Mouse (Mus musculus): Measurements from ENCODE around the gene Fbxo28. TPM values are rescaled to one million over a fixed set of nuclear protein-coding genes. Genes with fewer than 3 reads are reported as not detected.

The Fbxo28 gene
- total and polyA plus RNA-seq, 2 experiments from 2014 or later = 15.8 to 35.0 TPM

- ATAC-seq (no peak), DNase-seq (ENCODE audit: low spot score) (no peak)
- 89% methylated on average over 2 of the region's 2 CpGs for WGBS
- Histone ChIP-seq H3K36me3 (ENCODE audit: insufficient read depth, low read length) (peaks cover 4% of the 10 kb centered on the region; the same call in 1 of the 2 replicates), H3K27ac (no peak overlapping the region), H3K9ac (replicated peaks; ENCODE audit: low read length) (no peak overlapping the region), H3K4me1 (ENCODE audit: insufficient read depth, low read length) (no peaks in the 10 kb centered on the region), H3K4me3 (ENCODE audit: low read length) (no peak overlapping the region), H3K27me3 (ENCODE audit: insufficient read depth, low read length) (no peaks in the 10 kb centered on the region), H3K9me3 (ENCODE audit: low read length) (no peaks in the 10 kb centered on the region), H3K4me2 (ENCODE audit: low read depth, low read length) (no peak overlapping the region)
- no peak for TF ChIP-seq CTCF (IDR thresholded peaks at IDR 0.05; ENCODE audit: low read depth)
These were observed 31.1 kb downstream of the Fbxo28 start for GRCm38 (mm10) chr1:182310316-182310715.

- H3K9ac ChIP-seq (replicated peaks; ENCODE audit: low read length) = no peak overlapping the region
- no peak overlapping the region for H3K4me3 ChIP-seq (ENCODE audit: low read length)
- DNase-seq (ENCODE audit: low spot score) (no peak), ATAC-seq (no peak)
- no peak for TF ChIP-seq CTCF (IDR thresholded peaks at IDR 0.05; ENCODE audit: low read depth)
- no peaks in the 10 kb centered on the region for H3K27me3 ChIP-seq (ENCODE audit: insufficient read depth, low read length)
- no peak overlapping the region for H3K27ac ChIP-seq
- no peaks in the 10 kb centered on the region for H3K36me3 ChIP-seq (ENCODE audit: insufficient read depth, low read length)
- 73% methylated on average over 5 of the region's 5 CpGs for WGBS
- H3K9me3 ChIP-seq (ENCODE audit: low read length) = no peaks in the 10 kb centered on the region
- H3K4me1 ChIP-seq (ENCODE audit: insufficient read depth, low read length) = no peaks in the 10 kb centered on the region
- H3K4me2 ChIP-seq (ENCODE audit: low read depth, low read length) = no peak overlapping the region
These were observed 32.0 kb downstream of the Fbxo28 start for GRCm38 (mm10) chr1:182309403-182309802.

- H3K27me3 ChIP-seq (ENCODE audit: insufficient read depth, low read length) = no peaks in the 10 kb centered on the region
- H3K9me3 ChIP-seq (ENCODE audit: low read length) = no peaks in the 10 kb centered on the region
- TF ChIP-seq CTCF (IDR thresholded peaks at IDR 0.05; ENCODE audit: low read depth) = no peak
- H3K4me3 ChIP-seq (ENCODE audit: low read length) = no peak overlapping the region
- H3K36me3 ChIP-seq (ENCODE audit: insufficient read depth, low read length) = no peaks in the 10 kb centered on the region
- 88% methylated on average over 5 of the region's 5 CpGs for WGBS
- H3K4me2 ChIP-seq (ENCODE audit: low read depth, low read length) = no peak overlapping the region
- no peak for ATAC-seq
- no peaks in the 10 kb centered on the region for H3K4me1 ChIP-seq (ENCODE audit: insufficient read depth, low read length)
- no peak for DNase-seq (ENCODE audit: low spot score)
- no peak overlapping the region for H3K9ac ChIP-seq (replicated peaks; ENCODE audit: low read length)
- H3K27ac ChIP-seq = no peak overlapping the region
These were observed 38.5 kb downstream of the Fbxo28 start for GRCm38 (mm10) chr1:182302916-182303315.

- no peak for ATAC-seq
- Histone ChIP-seq H3K4me3 (ENCODE audit: low read length) (no peak overlapping the region), H3K27ac (no peak overlapping the region), H3K4me1 (ENCODE audit: insufficient read depth, low read length) (no peaks in the 10 kb centered on the region), H3K36me3 (ENCODE audit: insufficient read depth, low read length) (no peaks in the 10 kb centered on the region), H3K27me3 (ENCODE audit: insufficient read depth, low read length) (no peaks in the 10 kb centered on the region), H3K9me3 (ENCODE audit: low read length) (no peaks in the 10 kb centered on the region), H3K9ac (replicated peaks; ENCODE audit: low read length) (no peak overlapping the region), H3K4me2 (ENCODE audit: low read depth, low read length) (no peak overlapping the region)
- WGBS = 84% methylated on average over 6 of the region's 6 CpGs
- no peak for DNase-seq (ENCODE audit: low spot score)
- no peak for TF ChIP-seq CTCF (IDR thresholded peaks at IDR 0.05; ENCODE audit: low read depth)
These were observed 39.1 kb downstream of the Fbxo28 start for GRCm38 (mm10) chr1:182302176-182302870.

- no peaks in the 10 kb centered on the region for H3K9me3 ChIP-seq (ENCODE audit: low read length)
- no peak for ATAC-seq
- DNase-seq (ENCODE audit: low spot score) = no peak
- no peaks in the 10 kb centered on the region for H3K4me1 ChIP-seq (ENCODE audit: insufficient read depth, low read length)
- H3K4me2 ChIP-seq (ENCODE audit: low read depth, low read length) = no peak overlapping the region
- no peak for TF ChIP-seq CTCF (IDR thresholded peaks at IDR 0.05; ENCODE audit: low read depth)
- no peaks in the 10 kb centered on the region for H3K27me3 ChIP-seq (ENCODE audit: insufficient read depth, low read length)
- no peaks in the 10 kb centered on the region for H3K36me3 ChIP-seq (ENCODE audit: insufficient read depth, low read length)
- WGBS = 95% methylated on average over 5 of the region's 5 CpGs
- H3K4me3 ChIP-seq (ENCODE audit: low read length) = no peak overlapping the region
- H3K27ac ChIP-seq = no peak overlapping the region
- H3K9ac ChIP-seq (replicated peaks; ENCODE audit: low read length) = no peak overlapping the region
These were observed 43.6 kb downstream of the Fbxo28 start for GRCm38 (mm10) chr1:182297821-182298220.

GRCm38 (mm10) chr1:182297246-182297645, 44.2 kb downstream of the Fbxo28 start:
- no peak for DNase-seq (ENCODE audit: low spot score)
- no peak overlapping the region for H3K9ac ChIP-seq (replicated peaks; ENCODE audit: low read length)
- no peak overlapping the region for H3K4me2 ChIP-seq (ENCODE audit: low read depth, low read length)
- no peak for TF ChIP-seq CTCF (IDR thresholded peaks at IDR 0.05; ENCODE audit: low read depth)
- H3K9me3 ChIP-seq (ENCODE audit: low read length) = no peaks in the 10 kb centered on the region
- H3K36me3 ChIP-seq (ENCODE audit: insufficient read depth, low read length) = no peaks in the 10 kb centered on the region
- no peaks in the 10 kb centered on the region for H3K4me1 ChIP-seq (ENCODE audit: insufficient read depth, low read length)
- no peaks in the 10 kb centered on the region for H3K27me3 ChIP-seq (ENCODE audit: insufficient read depth, low read length)
- H3K4me3 ChIP-seq (ENCODE audit: low read length) = no peak overlapping the region
- 18% methylated on average over 3 of the region's 3 CpGs for WGBS
- no peak for ATAC-seq
- H3K27ac ChIP-seq = no peak overlapping the region

- no peak overlapping the region for H3K27ac ChIP-seq
- ATAC-seq (no peak), DNase-seq (ENCODE audit: low spot score) (no peak)
- no peaks in the 10 kb centered on the region for H3K9me3 ChIP-seq (ENCODE audit: low read length)
- TF ChIP-seq CTCF (IDR thresholded peaks at IDR 0.05; ENCODE audit: low read depth) = no peak
- H3K4me2 ChIP-seq (ENCODE audit: low read depth, low read length) = no peak overlapping the region
- H3K27me3 ChIP-seq (ENCODE audit: insufficient read depth, low read length) = no peaks in the 10 kb centered on the region
- no peak overlapping the region for H3K4me3 ChIP-seq (ENCODE audit: low read length)
- no peaks in the 10 kb centered on the region for H3K36me3 ChIP-seq (ENCODE audit: insufficient read depth, low read length)
- no peaks in the 10 kb centered on the region for H3K4me1 ChIP-seq (ENCODE audit: insufficient read depth, low read length)
- no peak overlapping the region for H3K9ac ChIP-seq (replicated peaks; ENCODE audit: low read length)
- WGBS = 56% methylated on average over 6 of the region's 6 CpGs
These were observed 44.6 kb downstream of the Fbxo28 start for GRCm38 (mm10) chr1:182296816-182297215.
